Mouse (Mus musculus): ENCODE measurements around the gene Inpp5k.
"Not testable (repeated sequence)": the region's sequence is repeated elsewhere in the genome, so short reads cannot be mapped to it uniquely, and the experiment has no call there.

Inpp5k gene

DNA sequence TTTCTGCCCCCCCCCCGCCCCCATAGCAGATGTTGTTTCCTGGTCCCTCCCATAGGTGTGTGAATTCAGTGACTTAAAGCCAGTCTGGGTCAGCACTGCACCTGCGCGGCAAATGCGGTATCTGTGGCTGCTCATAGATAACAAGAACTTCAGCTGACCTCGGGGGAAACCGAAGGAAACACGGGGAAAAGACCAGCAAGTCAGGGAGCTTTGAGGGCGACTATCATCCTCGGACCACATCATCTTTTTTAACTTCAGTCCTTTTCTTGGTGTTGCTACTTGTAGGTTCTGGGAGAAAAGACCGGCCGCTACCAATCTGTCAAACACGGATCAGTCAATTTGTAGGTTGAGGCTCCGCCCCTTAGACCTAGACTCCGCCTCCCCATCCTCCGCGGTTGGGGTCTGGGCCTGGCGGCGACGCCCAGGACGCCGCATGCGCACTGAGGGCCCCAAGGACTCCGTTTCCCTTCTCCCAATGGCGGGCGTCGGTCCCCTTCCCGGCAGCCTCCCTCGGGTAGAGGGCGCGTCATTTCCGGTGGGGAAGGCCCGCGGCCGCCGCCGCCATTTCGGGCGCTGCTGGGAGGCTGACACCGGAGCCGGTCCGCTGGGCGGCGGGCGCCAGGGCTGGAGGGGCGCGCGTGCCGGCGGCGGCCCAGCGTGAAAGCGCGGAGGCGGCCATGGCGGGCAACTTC is 48.1 kb downstream of the Inpp5k start, which contains the start of gene Crk:
Crk (plus strand) TSS at position 513 of the 692 bp plus-strand sequence.
- DNase-seq (ENCODE audit: low spot score in 2 of 2) = peak; percentile 93 to 95

DNA sequence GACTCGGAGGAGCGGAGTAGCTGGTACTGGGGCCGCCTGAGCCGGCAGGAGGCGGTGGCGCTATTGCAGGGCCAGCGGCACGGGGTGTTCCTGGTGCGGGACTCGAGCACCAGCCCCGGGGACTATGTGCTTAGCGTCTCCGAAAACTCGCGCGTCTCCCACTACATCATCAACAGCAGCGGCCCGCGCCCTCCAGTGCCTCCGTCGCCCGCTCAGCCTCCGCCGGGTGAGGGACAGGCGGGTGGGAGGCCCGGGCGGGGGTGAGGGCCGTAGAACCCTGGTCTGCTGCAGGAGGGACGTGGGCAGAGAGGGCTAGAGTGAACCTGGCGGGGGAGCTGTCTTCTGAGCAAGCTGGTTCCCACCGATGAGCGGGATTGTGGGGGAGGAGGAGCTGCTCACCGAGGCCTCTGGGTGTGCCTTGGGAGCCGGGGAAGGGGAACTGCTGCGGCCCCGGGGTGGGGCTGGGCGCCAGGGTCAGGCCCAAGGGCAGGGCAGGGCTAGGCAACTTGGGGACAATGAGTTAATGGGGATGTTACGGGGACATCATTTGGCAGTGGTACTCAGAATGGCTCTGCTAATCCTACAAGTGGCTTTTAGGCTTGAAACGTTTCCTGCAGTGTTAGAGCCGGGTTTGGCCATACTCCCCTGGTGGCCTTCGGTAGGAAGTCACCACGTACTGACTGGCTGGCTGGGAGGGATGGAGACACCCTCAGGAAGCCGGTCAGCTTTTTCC is 48.8 kb downstream of the Inpp5k start:
- DNase-seq (ENCODE audit: low spot score in 2 of 2) = peak in 1 of 2 experiments; percentile 64

DNA sequence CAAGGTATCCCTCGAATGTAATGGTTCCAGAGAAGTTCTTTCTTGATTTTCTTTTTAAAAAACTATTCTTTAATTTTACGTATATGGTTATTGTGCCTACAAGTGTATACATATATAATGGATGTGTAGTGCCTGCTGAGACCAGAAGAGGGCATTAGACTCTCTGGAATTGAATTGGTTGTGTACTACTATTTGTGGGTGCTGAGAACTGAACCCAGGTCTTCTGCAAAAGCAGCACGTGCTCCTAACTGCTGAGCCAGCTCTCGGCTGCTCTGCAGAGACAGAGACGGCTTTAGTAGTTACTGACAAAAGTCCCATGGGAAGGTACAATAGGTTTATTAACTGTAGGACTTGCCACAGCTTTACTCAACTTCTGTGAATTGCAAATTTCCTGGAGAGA is 53.7 kb downstream of the Inpp5k start:
- DNase-seq (ENCODE audit: low spot score in 2 of 2) = no peak

DNA sequence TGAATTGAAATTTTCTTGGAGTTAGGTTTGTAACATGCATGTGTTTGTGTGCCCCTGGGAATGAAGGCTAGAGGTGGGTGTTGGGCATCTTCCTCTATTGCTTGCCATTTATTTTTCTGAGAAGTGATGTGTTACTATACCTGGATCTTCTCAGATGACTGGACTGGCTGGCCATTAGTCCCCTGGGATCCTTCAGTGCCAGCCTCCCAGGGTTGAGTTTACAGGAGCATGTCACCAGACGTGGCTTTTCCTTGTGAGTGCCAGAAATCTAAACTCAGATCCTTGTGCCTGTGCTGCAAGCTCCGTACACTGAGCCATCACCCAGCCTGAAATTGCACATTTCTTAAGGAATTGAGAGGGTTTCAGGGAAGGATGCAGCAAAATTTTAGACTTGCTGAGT is 54.2 kb downstream of the Inpp5k start:
- no peak for DNase-seq (ENCODE audit: low spot score in 2 of 2)

DNA sequence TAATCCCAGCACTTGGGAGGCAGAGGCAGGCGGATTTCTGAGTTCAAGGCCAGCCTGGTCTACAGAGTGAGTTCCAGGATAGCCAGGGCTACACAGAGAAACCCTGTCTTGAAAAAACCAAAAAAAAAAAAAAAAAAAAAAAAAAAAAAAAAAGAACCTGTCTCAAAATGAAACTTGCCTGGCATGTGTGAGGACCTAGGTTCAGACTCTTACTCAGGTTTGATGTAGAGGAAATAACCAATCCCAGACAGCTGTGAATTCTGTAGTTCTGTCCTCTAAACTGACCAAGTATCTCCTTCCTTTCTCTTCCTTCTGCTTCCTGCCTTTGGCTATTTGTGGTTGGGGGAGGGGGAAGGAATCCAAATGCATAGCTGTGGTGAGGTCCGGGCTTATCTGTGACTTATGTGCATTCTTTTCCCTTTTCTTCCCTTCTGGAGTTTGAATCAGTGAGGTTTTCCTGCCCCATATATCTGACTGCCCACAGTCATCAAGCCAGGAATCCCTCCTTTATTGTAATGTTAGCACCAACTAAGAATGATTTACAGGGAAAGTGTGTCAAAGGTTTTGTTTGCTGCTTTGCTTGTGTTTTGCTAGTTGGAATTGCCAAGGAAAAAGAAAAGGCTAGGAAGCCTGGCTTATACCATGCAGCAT is 56.7 kb downstream of the Inpp5k start:
- DNase-seq (ENCODE audit: low spot score in 2 of 2) = no peak

DNA sequence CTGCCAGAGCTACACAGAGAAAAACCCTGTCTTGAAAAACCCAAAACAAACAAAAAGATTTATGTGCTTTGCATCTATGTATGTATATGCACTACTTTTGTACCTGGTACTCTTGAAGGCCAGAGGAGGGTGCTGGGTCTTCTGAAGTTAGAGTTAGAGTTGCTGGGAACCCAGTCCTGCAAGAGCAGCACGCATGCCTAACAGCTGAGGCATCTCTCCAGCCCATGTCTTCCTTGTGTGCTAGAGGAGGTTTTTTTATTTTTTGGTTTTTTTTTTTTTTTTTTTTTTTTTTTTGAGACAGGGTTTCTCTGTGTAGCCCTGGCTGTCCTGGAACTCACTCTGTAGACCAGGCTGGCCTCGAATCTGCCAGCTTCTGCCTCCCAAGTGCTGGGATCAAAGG is 57.3 kb downstream of the Inpp5k start:
- no peak for DNase-seq (ENCODE audit: low spot score in 2 of 2)

DNA sequence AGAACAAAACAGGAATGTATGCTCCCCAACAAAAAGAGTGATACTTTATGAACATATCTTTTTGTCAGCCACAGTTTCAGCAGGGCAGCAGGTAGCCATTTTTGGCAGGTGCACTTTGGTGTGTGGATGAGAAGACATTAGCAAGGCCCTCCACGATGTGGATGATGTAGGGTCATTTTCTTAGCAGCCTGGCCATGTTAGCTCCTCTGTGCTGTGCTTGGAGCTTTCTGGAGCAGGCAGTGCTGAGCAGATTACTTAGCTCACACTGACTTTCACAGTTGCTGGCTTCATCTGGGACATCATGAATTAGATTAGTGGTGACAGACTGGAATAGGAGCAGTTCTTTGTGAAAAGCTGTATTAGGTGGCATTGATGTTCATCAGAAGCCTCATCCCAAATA is 59.2 kb downstream of the Inpp5k start:
- no peak for DNase-seq (ENCODE audit: low spot score in 2 of 2)

DNA sequence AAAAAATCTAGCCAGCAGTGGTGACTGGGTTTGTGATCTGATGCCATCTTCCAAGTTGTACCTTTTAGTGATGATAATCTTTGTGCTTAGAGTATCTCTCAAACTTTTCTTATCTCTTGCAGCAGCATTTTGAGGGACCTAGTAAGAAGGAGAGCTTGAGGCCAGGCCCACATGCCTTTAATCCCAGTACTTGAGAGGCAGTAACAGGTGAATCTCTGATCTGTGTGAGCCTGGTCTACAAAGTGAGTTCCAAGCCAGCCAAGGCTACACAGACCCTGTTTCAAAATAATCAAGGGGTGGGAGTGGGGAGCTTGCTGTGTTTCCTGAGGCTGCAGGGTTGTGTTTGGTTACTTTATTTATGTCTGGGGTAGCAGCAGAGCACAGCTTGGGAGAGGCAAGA is 60.3 kb downstream of the Inpp5k start:
- no peak for DNase-seq (ENCODE audit: low spot score in 2 of 2)

DNA sequence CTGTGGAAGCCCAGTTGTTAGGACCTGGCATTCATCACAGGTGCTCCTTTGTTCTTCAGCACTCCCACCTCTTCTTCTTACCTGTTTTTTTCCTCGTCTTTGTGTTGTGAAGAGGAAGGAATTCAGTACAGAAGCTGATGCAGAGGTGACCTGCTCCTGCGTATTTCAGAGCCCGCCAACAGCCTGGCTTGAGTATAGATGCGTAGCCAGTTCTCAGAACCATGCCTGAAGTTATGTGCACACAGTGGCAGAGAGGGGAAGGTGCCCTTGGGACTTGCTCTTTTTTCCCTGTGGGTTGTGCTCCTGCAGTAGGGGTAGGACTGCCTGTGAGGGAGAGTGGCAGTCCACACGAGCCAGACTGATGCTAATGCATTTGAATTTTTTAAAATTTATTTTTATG is 62.8 kb downstream of the Inpp5k start:
- DNase-seq (ENCODE audit: low spot score in 2 of 2) = no peak

DNA sequence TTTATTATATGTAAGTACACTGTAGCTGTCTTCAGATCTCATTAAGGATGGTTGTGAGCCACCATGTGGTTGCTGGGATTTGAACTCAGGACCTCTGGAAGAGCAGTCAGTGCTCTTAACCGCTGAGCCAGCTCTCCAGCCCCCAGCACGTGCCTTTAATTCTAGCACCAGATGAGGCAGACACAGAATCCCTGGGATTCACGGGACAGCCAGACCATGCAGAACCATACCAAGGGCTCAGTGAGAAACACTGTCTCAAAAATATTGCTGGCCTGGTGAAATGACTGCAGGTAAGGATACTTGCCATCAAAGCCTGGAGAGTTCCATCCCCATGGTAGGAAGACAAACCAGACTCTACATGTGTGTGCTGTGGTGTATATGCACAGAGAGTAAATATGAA is 66.7 kb downstream of the Inpp5k start:
- not testable (repeated sequence) for DNase-seq (ENCODE audit: low spot score in 2 of 2)
